Mouse (Mus musculus) liver, embryonic 14.5 days (tissue): Measurements from ENCODE around the gene Klhl29. TPM values are rescaled to one million over a fixed set of nuclear protein-coding genes. Genes with fewer than 3 reads are reported as not detected.
A peak's percentile ranks its signal among the peaks of the same experiment; 100 is the strongest.

ENCODE experiments used
- ATAC-seq: fragments of 200-750 bp; cut with Nextera tagmentation; 2 replicates; pipeline ENCODE4 v1.8.0; 2017; ENCODE audit warnings: moderate number of reproducible peaks, mild to moderate bottlenecking, moderate library complexity; ENCODE audit not compliant: insufficient read depth
- DNase-seq, 3 experiments: peaks; one replicate each; pipeline ENCODE4 v3.0.0-alpha.2; 2012 to 2013; ENCODE audit warnings: low read depth in 3 of 3, low spot score in 3 of 3
- H3K27ac ChIP-seq: fragments of 300-500 bp; sonication (generic); 2 replicates; pipeline ENCODE4 v1.5.1; 2014; ENCODE audit warnings: moderate library complexity, mild to moderate bottlenecking, control low read depth, inconsistent platforms
- H3K27me3 ChIP-seq: fragments of 300-500 bp; sonication (generic); 2 replicates; pipeline ENCODE4 v1.6.1; 2014; ENCODE audit warnings: mild to moderate bottlenecking, low read length, moderate library complexity; ENCODE audit not compliant: control insufficient read depth, insufficient read depth
- H3K36me3 ChIP-seq: fragments of 300-500 bp; sonication (generic); replicated peaks from 2 replicates; pipeline ENCODE4 v1.6.1; 2014; ENCODE audit warnings: low read depth; ENCODE audit not compliant: control insufficient read depth, insufficient read depth
- H3K4me1 ChIP-seq, 2 experiments: fragments of 200-500 bp in 1 of 2; fragments of 300-500 bp in 1 of 2; sonication (generic) in 1 of 2; replicated peaks; 2 replicates each; pipeline ENCODE4 v1.6.1; 2012 to 2014; ENCODE audit warnings: antibody characterized with exemption in 1 of 2, inconsistent platforms in 1 of 2, low read length in 1 of 2; ENCODE audit not compliant: control insufficient read depth in 2 of 2, insufficient read depth in 2 of 2
- H3K4me2 ChIP-seq: fragments of 300-500 bp; sonication (generic); 2 replicates; pipeline ENCODE4 v1.6.1; 2014; ENCODE audit warnings: low read depth, mild to moderate bottlenecking, control low read depth, moderate library complexity
- H3K4me3 ChIP-seq, 2 experiments: fragments of 200-500 bp in 1 of 2; fragments of 300-500 bp in 1 of 2; sonication (generic) in 1 of 2; 2 replicates each; pipeline ENCODE4 v1.5.1; 2012 to 2014; ENCODE audit warnings: low read depth in 2 of 2, low read length in 2 of 2, mild to moderate bottlenecking in 2 of 2, control low read depth in 1 of 2, inconsistent platforms in 1 of 2, moderate library complexity in 1 of 2; ENCODE audit not compliant: insufficient read depth in 1 of 2
- H3K9ac ChIP-seq: fragments of 300-500 bp; sonication (generic); replicated peaks from 2 replicates; pipeline ENCODE4 v1.6.1; 2014; ENCODE audit warnings: mild to moderate bottlenecking, control low read depth, moderate library complexity
- H3K9me3 ChIP-seq: fragments of 300-500 bp; sonication (generic); 2 replicates; pipeline ENCODE4 v1.6.1; 2016; ENCODE audit warnings: low read length, mixed read lengths; ENCODE audit not compliant: control insufficient read depth
- CTCF ChIP-seq: IDR thresholded peaks from 2 replicates; pipeline ENCODE4 v1.5.1; 2016; ENCODE audit warnings: antibody characterized with exemption, low read depth, control low read depth
- EP300 ChIP-seq: IDR thresholded peaks from 2 replicates; pipeline ENCODE4 v1.6.1; 2016; ENCODE audit warnings: antibody characterized with exemption, low read depth
- WGBS: fragments of 180-500 bp; shearing (Covaris S2); extraction: QIAGEN DNeasy Blood & Tissue Kit; methylation state at CpG from one replicate; pipeline ENCODE4 v1.1.7; 2014; ENCODE audit not compliant: insufficient replicate concordance; 5-methylcytosine and 5-hydroxymethylcytosine counted together
- polyA plus RNA-seq, 2 experiments: library from polyadenylated mRNA; depleted of rRNA in 1 of 2; stranded (reverse) in 1 of 2; unstranded in 1 of 2; fragments of >200 nt; fragmentation: Nextera tagmentation in 1 of 2; extraction: Ambion mirVana in 1 of 2; gene quantifications; 2 replicates each; pipeline versions ENCODE4 v1.2.1 to v1.2.3; 2012 to 2014

Gene Klhl29
- polyA plus RNA-seq, 2 experiments: 0.06 to 0.11 TPM

GRCm38 (mm10) chr12:5119726-5120125 is 255.8 kb downstream of the Klhl29 start:
- no peak for TF ChIP-seq EP300
- TF ChIP-seq CTCF: no peak
- ATAC-seq (peak; percentile 79; the same call in 1 of the 2 replicates), DNase-seq (peak; percentile 41 to 59 (median 51))
- no peak overlapping the region for H3K9ac ChIP-seq
- H3K27me3 ChIP-seq: no peaks in the 10 kb centered on the region
- no peak overlapping the region for H3K27ac ChIP-seq
- H3K9me3 ChIP-seq: no peaks in the 10 kb centered on the region
- WGBS: 8% methylated on average over 15 of the region's 15 CpGs
- peak overlapping the region; percentile 24; the same call in 1 of the 2 replicates for H3K4me2 ChIP-seq
- peaks cover 0 to 4% of the 10 kb centered on the region in 2 experiments; a peak in 1 of 4 replicates for H3K4me1 ChIP-seq
- H3K36me3 ChIP-seq: no peaks in the 10 kb centered on the region
- no peak overlapping the region for H3K4me3 ChIP-seq

DNA sequence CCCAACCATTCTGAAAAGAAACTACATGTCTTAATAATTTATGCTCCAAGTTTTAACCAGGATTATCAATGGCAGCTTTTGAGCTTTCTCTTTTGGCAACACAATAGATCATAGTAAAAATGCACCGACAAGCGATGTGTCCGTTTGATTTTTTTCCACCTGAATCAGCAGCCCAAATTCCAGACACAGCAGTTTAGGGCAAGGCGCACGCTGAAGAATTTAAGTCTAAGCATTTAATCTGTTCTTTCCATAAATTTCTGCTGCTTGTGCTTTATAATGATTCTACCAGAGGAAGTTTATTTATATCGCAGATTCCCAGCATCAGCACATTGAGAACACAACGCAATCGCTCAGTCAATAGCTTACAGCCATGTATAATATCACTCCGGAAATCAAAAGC is 256.2 kb downstream of the Klhl29 start:
- ATAC-seq: no peak
- Histone ChIP-seq H3K9ac (no peak overlapping the region), H3K36me3 (no peaks in the 10 kb centered on the region), H3K27me3 (no peaks in the 10 kb centered on the region), H3K9me3 (no peaks in the 10 kb centered on the region), H3K4me1 (peaks cover 0 to 4% of the 10 kb centered on the region in 2 experiments; a peak in 1 of 4 replicates), H3K4me2 (peak overlapping the region; percentile 24; the same call in 1 of the 2 replicates), H3K4me3 (no peak overlapping the region), H3K27ac (no peak overlapping the region)
- no peak for DNase-seq
- TF ChIP-seq EP300: no peak
- TF ChIP-seq CTCF: no peak
- 57% methylated on average over 9 of the region's 9 CpGs for WGBS

DNA sequence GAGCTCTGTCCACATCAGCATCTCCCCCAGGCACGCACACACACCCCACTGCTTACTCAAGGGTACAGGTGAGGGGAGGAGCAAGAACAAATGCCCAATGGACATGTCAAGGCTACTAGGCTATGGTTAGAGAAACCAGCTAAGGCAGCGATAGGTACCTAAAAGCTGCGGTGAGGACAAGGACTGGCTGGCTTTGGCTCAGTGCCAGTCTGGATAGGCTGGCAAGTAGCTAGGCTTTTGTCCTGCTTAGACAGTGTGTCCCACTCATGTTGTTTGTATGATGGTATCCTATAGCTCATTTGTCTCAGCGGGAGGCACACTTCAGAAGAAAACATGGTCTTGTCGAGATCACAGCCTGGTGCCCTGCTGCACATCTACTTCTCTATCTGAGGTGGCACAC is 258.9 kb downstream of the Klhl29 start:
- no peak for DNase-seq
- Histone ChIP-seq H3K4me2 (no peak overlapping the region), H3K9me3 (no peaks in the 10 kb centered on the region), H3K36me3 (no peaks in the 10 kb centered on the region), H3K27me3 (no peaks in the 10 kb centered on the region), H3K4me1 (peaks cover 0 to 4% of the 10 kb centered on the region in 2 experiments; a peak in 1 of 4 replicates), H3K9ac (no peak overlapping the region), H3K4me3 (no peak overlapping the region), H3K27ac (no peak overlapping the region)
- TF ChIP-seq CTCF: no peak
- TF ChIP-seq EP300: no peak
- no peak for ATAC-seq
- WGBS: 70% methylated on average over 5 of the region's 5 CpGs

- Histone ChIP-seq H3K9ac (no peak overlapping the region), H3K4me2 (no peak overlapping the region), H3K36me3 (no peaks in the 10 kb centered on the region), H3K9me3 (no peaks in the 10 kb centered on the region), H3K27me3 (no peaks in the 10 kb centered on the region), H3K4me3 (no peak overlapping the region), H3K4me1 (no peaks in the 10 kb centered on the region), H3K27ac (no peak overlapping the region)
- no peak for TF ChIP-seq EP300
- no peak for TF ChIP-seq CTCF
- no peak for ATAC-seq
- DNase-seq: no peak
- 40% methylated on average over 4 of the region's 4 CpGs for WGBS
These were observed 260.9 kb downstream of the Klhl29 start for GRCm38 (mm10) chr12:5114631-5115030.

- no peak for TF ChIP-seq EP300
- no peak overlapping the region for H3K4me3 ChIP-seq
- H3K27ac ChIP-seq: no peak overlapping the region
- H3K4me2 ChIP-seq: no peak overlapping the region
- DNase-seq: peak in 1 of 3 experiments; percentile 2
- ATAC-seq: no peak
- no peaks in the 10 kb centered on the region for H3K27me3 ChIP-seq
- 42% methylated on average over 3 of the region's 3 CpGs for WGBS
- H3K4me1 ChIP-seq: no peaks in the 10 kb centered on the region
- H3K9ac ChIP-seq: no peak overlapping the region
- H3K36me3 ChIP-seq: no peaks in the 10 kb centered on the region
- no peaks in the 10 kb centered on the region for H3K9me3 ChIP-seq
These were observed 264.1 kb downstream of the Klhl29 start for GRCm38 (mm10) chr12:5111343-5111742.
